Mouse (Mus musculus) cerebellum, adult 9-11 months (tissue): Measurements from ENCODE around the gene Tbc1d13.

Experiments
- DNase-seq: peaks from one replicate; pipeline ENCODE4 v3.0.0; 2022

Gene Tbc1d13

DNA sequence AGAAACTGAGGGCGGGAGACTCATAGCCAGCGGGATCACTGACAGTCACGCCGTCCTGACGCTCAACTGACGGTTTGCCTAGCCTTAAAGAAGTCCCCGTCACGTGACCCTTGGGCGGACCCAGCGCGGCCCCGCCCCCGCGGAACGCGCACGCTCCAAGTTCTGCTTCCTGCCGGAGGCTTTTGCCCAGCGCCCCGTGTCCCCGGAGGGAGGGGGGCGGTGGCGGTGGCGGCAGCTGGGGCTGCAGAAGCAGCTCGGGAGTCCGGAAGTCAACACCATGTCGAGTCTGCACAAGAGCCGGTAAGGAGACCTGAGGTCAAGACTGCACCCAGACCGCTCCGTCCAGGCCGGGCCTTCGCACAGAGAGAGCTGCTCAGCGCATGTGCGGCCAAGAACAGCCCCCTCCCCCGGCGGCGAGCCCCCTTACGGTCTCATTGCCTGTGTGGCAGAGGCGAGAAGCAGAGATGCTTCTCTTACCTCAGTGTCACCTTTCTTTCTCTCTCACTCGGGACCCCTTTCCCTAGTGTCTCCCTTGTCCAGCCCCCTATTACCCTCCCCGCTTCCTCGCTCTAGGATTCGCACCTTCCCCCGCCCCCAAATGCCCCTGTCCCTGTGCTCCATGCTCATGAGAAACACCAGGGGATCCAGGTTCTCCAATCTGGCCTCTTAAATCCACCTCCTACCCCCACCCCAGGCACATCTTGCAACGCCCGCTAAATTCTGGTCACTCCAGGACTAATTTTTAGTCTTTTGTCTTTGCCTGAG lies at the start of gene Tbc1d13:
Gene Tbc1d13, plus strand, starts transcription at position 134 of the 765 bp plus-strand sequence.
- peak; percentile 97 for DNase-seq

- no peak for DNase-seq
These were observed 49.4 kb upstream of the Tbc1d13 start for GRCm38 (mm10) chr2:30084113-30084512.

DNA sequence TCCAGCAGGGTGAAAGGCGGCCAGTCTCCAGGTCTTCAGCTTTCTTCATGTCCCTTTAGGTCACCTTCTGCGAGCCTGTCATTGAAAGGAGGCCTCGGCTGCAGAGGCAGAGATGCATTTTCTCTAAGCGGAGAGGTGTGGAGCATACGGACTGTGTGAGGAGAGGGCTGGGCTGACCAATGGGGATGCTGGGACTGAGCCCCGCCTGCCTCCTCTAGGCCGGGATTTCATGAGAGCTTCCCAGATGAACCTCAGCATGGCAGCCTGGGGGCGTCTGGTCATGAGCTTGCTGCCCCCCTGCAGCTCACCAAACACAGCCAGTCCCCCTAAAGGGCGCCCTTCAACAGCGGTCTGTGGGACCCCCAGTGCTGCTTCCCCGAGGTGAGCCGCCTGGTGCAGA lies 48.9 kb upstream of the Tbc1d13 start:
- DNase-seq: no peak

DNA sequence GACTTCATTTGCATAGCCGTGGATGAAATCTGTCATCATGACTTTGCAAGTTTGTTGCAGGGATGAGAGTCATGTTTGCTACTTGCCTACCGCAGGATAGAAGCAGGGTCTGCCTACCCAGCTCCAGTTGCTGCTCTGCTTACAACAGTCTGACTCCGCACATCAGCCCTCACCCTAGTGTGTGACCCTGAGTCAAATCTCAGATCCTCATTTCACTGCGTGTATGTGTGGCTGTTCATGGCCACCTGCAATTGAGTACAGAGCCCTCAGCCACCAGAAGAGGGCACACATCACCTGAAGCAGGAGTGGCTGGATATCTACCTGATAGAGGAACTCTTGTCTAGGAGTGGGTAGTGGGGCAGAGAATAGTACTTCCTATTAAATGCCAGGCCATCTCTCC lies 46.2 kb upstream of the Tbc1d13 start:
- no peak for DNase-seq

DNA sequence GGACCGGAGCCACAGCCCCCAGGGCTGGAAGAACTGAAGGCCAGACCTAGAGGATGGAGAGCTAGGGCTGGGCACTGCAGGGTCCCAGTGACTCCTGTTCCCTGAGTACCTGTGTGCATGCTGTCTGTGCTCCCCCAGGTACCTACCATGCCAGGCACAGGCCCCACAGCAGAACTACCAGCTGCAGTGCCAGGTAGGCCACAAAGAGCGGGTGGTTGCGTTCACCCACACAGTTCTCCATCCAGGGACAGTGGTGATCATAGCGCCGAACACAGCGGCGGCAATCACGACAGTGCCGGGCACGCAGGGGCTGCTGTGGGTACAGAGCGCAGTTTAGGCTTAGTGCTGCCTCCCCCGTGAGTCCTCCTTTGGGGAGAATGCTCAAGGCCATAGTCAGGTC lies 42.0 kb upstream of the Tbc1d13 start:
- DNase-seq: no peak

DNA sequence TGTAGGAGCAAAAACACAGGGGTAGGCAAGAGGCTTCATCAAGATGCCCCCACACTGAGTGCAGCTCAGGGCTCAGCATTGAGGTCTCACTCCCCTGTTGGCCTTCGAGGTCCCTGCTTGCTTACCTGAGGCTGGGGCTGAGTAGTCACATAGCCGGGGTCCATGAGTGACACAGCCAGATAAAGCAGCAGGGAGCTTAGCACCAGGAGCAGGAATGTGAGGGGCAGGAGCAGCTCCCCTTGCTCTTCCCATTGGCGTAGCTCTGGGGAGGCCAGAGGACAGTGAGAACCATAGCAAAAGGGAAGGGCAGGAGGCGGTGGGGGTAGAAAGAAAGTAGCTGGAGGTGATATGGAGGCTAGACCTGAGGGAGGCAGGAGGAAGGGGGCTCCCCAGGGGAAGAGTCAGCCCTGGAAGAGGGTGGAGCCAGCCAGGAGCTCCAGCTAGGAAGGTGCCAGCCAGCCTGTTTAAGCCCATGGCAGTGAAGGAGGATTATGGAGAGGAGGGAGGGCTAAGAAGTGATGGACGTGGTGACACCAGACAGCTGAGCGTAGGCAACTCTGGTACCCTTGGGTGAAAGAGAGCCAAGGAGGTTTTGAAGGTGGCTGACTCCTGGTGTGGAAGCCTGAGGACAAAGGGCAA lies 41.1 kb upstream of the Tbc1d13 start:
- no peak for DNase-seq

GRCm38 (mm10) chr2:30093471-30094207 lies 39.9 kb upstream of the Tbc1d13 start, which contains the start of gene Zdhhc12:
Gene Zdhhc12 (minus strand): TSS chr2:30093648.
- peak; percentile 95 for DNase-seq

GRCm38 (mm10) chr2:30094208-30094588 lies 39.3 kb upstream of the Tbc1d13 start:
- no peak for DNase-seq

- DNase-seq: no peak
These were observed 37.5 kb upstream of the Tbc1d13 start for GRCm38 (mm10) chr2:30095882-30096527.

- DNase-seq: no peak
These were observed 33.3 kb upstream of the Tbc1d13 start for GRCm38 (mm10) chr2:30100214-30100613.

DNA sequence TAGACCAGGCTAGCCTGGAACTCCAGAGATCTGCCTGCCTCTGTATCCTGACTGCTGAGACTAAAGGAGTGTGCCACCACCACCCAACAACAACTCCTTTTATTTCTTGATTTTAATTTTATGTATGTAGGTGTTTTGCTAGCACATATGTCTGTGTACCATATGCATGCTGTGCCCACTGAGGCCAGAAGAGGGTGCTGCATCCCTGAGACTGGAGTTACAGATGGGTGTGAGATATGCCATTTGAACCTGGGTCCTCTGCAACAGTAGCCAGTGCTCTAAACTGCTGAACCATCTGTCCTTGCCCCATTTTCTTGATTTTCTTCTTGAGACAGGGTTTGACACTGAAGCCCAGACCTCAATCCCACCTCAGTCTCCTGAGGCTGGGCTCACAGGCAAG lies 27.2 kb upstream of the Tbc1d13 start:
- DNase-seq: no peak

- DNase-seq: no peak
These were observed 25.9 kb upstream of the Tbc1d13 start for GRCm38 (mm10) chr2:30107646-30108045.

GRCm38 (mm10) chr2:30108260-30108659 lies 25.3 kb upstream of the Tbc1d13 start:
- DNase-seq: no peak

DNA sequence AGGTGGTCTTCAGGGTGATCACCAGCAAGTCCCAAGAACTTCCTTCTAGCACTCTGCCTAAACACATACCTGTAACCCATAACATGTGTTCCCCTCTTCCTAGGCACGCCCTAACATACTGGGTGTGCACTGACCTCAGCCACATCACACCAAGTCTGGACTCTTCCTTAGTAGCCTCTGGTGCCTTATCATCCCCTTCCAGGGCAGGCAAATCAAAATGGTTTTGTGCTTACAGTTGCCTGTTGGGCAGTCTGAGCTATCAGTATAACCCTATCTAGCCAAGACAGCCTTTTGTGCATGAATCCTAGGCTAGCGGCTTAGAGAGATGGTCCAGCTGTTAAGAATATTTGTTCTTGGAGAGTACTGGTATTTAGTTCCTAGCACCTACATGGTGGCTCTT lies 22.0 kb upstream of the Tbc1d13 start:
- DNase-seq: no peak

- DNase-seq: no peak
These were observed 21.0 kb upstream of the Tbc1d13 start for GRCm38 (mm10) chr2:30112564-30112963.

- DNase-seq: no peak
These were observed 13.9 kb upstream of the Tbc1d13 start for GRCm38 (mm10) chr2:30119641-30120051.

DNA sequence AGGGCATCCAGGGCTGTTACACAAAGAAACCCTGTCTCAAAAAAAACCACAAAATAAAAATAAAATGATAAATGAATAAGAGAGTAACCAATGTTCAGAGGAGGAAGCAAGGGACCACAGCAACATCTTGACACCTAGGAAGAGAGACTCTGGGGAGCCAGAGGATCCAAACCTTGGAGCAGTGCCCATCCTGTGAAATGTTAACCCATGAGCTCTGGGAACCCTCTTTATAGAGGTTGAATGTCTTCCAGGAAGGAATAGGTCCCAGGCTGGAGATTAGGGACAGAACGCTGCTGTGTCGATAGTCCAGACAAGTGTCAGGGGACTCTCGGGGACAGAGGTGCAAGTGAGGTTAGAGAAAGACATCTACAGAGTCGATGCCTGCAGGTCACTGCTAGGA lies 13.3 kb upstream of the Tbc1d13 start:
- DNase-seq: no peak

- DNase-seq: no peak
These were observed 10.8 kb upstream of the Tbc1d13 start for GRCm38 (mm10) chr2:30122766-30123165.

DNA sequence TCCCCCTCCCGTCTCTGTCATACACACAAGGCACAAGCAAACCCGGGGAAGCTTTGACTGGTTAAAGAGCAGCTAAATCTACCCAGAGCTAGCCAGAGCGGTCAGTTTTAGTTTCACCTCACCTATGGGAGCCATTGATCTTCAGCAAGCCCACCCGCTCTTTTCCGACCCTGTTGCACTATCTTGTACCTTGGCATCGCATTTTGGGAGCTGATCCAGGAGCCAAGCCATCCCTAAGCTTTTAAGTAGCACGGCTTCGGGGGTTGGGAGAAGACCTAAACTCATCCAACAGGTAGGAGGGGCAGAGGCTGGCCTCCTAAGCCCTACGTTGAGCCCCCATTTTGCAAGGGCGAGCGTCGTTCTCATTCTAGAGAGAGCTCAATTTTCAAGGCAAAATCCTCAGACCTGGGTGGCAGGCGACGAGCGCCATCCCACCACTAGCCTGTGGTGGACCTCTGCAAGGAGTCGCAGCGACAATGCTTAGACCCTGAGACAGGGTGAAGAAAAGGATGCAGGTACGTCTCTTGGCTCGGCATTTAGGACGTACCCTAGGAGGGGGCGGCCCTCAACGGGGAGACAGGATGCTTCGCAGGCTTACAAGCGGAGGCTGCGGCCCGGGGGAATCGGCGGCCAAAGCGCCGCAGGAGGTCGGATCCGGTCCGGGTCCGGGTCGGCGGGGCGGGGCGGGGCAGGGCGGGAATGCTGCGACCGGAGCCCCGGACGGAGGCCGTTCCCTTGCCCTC lies 9.6 kb upstream of the Tbc1d13 start:
- DNase-seq: no peak

GRCm38 (mm10) chr2:30124472-30125274 lies 8.9 kb upstream of the Tbc1d13 start, which contains the start of gene Zer1:
Gene Zer1 (minus strand): TSS chr2:30124585.
- peak; percentile 96 for DNase-seq

DNA sequence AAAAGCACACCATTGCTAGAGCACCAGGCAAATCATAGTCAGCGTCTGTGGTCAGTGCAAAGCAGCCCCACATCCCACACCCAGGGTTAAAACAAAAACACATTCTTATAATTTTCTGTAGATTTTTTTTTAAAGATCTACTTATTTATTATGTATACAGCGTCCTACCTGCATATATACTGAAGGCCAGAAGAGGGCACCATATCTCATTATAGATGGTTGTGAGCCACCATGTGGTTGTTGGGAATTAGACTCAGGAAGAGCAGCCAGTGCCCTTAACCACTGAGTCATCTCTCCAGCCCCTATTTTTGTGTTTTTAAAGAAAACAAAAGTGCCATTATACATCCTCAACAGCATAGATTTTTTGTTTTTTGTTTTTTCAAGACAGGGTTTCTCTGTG lies 4.8 kb upstream of the Tbc1d13 start:
- no peak for DNase-seq

GRCm38 (mm10) chr2:30130156-30130555 lies 3.4 kb upstream of the Tbc1d13 start:
- no peak for DNase-seq
